Comparison of ENCODE assay signal across 19 mouse cellular contexts in the genomic region with DNA sequence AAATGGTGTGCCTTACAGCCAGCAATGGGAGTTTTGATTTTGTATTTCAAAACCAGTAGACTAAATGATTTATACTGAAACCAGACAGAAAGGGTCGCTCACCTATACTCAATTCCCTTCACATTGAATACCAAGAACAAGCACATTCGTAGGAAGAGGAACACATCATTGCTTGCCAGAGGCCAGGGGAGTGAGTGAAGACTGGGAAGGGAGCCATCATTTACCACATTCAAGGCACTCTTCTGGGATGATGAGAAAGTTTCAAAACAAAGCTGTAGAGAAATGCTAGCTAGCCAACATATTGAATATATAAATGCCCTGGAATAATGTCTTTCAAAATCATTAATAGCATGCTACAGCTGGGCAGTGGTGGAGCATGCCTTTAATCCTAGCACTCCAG.
"Had no signal": no experiment of that assay in that cellular context is flagged by ENCODE, and none has a peak within 500 bp of the region (broad histone marks: within the 10 kb centered on the region; RNA-seq: fewer than 3 reads in every experiment).

No protein-coding gene starts in this region.

- H3K27me3 ChIP-seq: limb, embryonic 12.5 days; liver, embryonic 12.5 days; liver, embryonic 15.5 days; stomach, embryonic 15.5 days had no signal

- H3K9me3 ChIP-seq: limb, embryonic 12.5 days; liver, embryonic 12.5 days; liver, embryonic 15.5 days; stomach, embryonic 15.5 days had no signal

- H3K27ac ChIP-seq: layer of hippocampus, adult 2 months; limb, embryonic 12.5 days; liver, embryonic 12.5 days; liver, embryonic 15.5 days; stomach, embryonic 15.5 days had no signal

- H3K4me2 ChIP-seq: limb, embryonic 12.5 days; liver, embryonic 12.5 days; liver, embryonic 15.5 days; midbrain, embryonic 11.5 days; stomach, embryonic 15.5 days had no signal

- DNase-seq: kidney, adult 9 months; kidney, postnatal 25 days; layer of hippocampus, adult 9-11 months; liver; lung, adult 2 months; lung, postnatal 14 days; lung, postnatal 4 days; midbrain, embryonic 14.5 days; right cerebral cortex, adult 18-20 months; right cerebral cortex, postnatal 14 days; right cerebral cortex, postnatal 4 days; spleen, adult 18-20 months; thymus, postnatal 25 days had no signal

- H3K4me3 ChIP-seq: layer of hippocampus, adult 2 months; limb, embryonic 12.5 days; liver, embryonic 12.5 days; liver, embryonic 15.5 days; stomach, embryonic 15.5 days had no signal

- H3K36me3 ChIP-seq: limb, embryonic 12.5 days; liver, embryonic 12.5 days; liver, embryonic 15.5 days; stomach, embryonic 15.5 days had no signal

- H3K9ac ChIP-seq: limb, embryonic 12.5 days; liver, embryonic 12.5 days; liver, embryonic 15.5 days; stomach, embryonic 15.5 days had no signal
